Mouse (Mus musculus): Measurements from ENCODE around the gene Sost. TPM values are rescaled to one million over a fixed set of nuclear protein-coding genes. Genes with fewer than 3 reads are reported as not detected.

Gene Sost
- total RNA-seq, 1 experiment: not detected

GRCm38 (mm10) chr11:101982981-101983411 lies 16.2 kb upstream of the Sost start:
- H3K36me3 ChIP-seq (ENCODE audit: control insufficient read depth, insufficient read depth, low read length, poor library complexity, severe bottlenecking): peaks cover 15% of the 10 kb centered on the region; the same call in 1 of the 2 replicates
- TF ChIP-seq ZC3H11A (IDR thresholded peaks at IDR 0.05; ENCODE audit: borderline replicate concordance, low read depth, low read length) (no peak), MAFK (IDR thresholded peaks at IDR 0.05; ENCODE audit: insufficient read depth, low read depth, low read length) (no peak)
- no peak for DNase-seq (ENCODE audit: low read depth, low spot score)
- no peaks in the 10 kb centered on the region for H3K9me3 ChIP-seq (ENCODE audit: control insufficient read depth, insufficient read depth, low read depth, low read length)
- peak overlapping the region; percentile 1; the same call in 1 of the 2 replicates for H3K27ac ChIP-seq (ENCODE audit: insufficient read depth, low read depth, low read length, poor library complexity, severe bottlenecking)
- H3K4me3 ChIP-seq (ENCODE audit: insufficient read depth in 1 of 2, low read depth in 1 of 2, low read length in 2 of 2, poor library complexity in 1 of 2, severe bottlenecking in 1 of 2): 0 out of 4 replicates have a peak overlapping the region, but pooled peaks have one; percentile 0 to 12
- peaks cover 8 to 19% of the 10 kb centered on the region in 2 experiments for H3K4me1 ChIP-seq (ENCODE audit: control insufficient read depth in 2 of 2, insufficient read depth in 2 of 2, low read length in 2 of 2, poor library complexity in 1 of 2)
- 0 out of 2 replicates have a peak overlapping the region, but pooled peaks have one; percentile 3 for H3K9ac ChIP-seq (ENCODE audit: insufficient read depth, low read depth, low read length, poor library complexity, severe bottlenecking)
- in situ Hi-C loops (cut with MboI; ENCODE audit: low sequenced_read_pairs in 2 of 2, unreplicated experiment in 2 of 2): no loop called here

- H3K9me3 ChIP-seq (ENCODE audit: control insufficient read depth, insufficient read depth, low read depth, low read length): no peaks in the 10 kb centered on the region
- peaks cover 15% of the 10 kb centered on the region; the same call in 1 of the 2 replicates for H3K36me3 ChIP-seq (ENCODE audit: control insufficient read depth, insufficient read depth, low read length, poor library complexity, severe bottlenecking)
- peaks cover 8 to 19% of the 10 kb centered on the region in 2 experiments for H3K4me1 ChIP-seq (ENCODE audit: control insufficient read depth in 2 of 2, insufficient read depth in 2 of 2, low read length in 2 of 2, poor library complexity in 1 of 2)
- in situ Hi-C loops (cut with MboI; ENCODE audit: low sequenced_read_pairs in 2 of 2, unreplicated experiment in 2 of 2): no loop called here
- TF ChIP-seq MAFK (IDR thresholded peaks at IDR 0.05; ENCODE audit: insufficient read depth, low read depth, low read length): no peak
- no peak for TF ChIP-seq ZC3H11A (IDR thresholded peaks at IDR 0.05; ENCODE audit: borderline replicate concordance, low read depth, low read length)
- TF ChIP-seq CHD2 (IDR thresholded peaks at IDR 0.05; ENCODE audit: low read depth, low read length): no peak
- TF ChIP-seq ZNF384 (IDR thresholded peaks at IDR 0.05; ENCODE audit: low read depth, low read length): no peak
- no peak for TF ChIP-seq HCFC1 (IDR thresholded peaks at IDR 0.05; ENCODE audit: borderline replicate concordance, insufficient read depth, low read length)
- no peak for DNase-seq (ENCODE audit: low read depth, low spot score)
- H3K9ac ChIP-seq (ENCODE audit: insufficient read depth, low read depth, low read length, poor library complexity, severe bottlenecking): no peak overlapping the region
- H3K4me3 ChIP-seq (ENCODE audit: insufficient read depth in 1 of 2, low read depth in 1 of 2, low read length in 2 of 2, poor library complexity in 1 of 2, severe bottlenecking in 1 of 2): no peak overlapping the region
- H3K27ac ChIP-seq (ENCODE audit: insufficient read depth, low read depth, low read length, poor library complexity, severe bottlenecking): no peak overlapping the region
These were observed 15.0 kb upstream of the Sost start for GRCm38 (mm10) chr11:101981850-101982249.

- Histone ChIP-seq H3K4me1 (ENCODE audit: control insufficient read depth in 2 of 2, insufficient read depth in 2 of 2, low read length in 2 of 2, poor library complexity in 1 of 2) (peaks cover 8 to 19% of the 10 kb centered on the region in 2 experiments), H3K27ac (ENCODE audit: insufficient read depth, low read depth, low read length, poor library complexity, severe bottlenecking) (no peak overlapping the region), H3K4me3 (ENCODE audit: insufficient read depth in 1 of 2, low read depth in 1 of 2, low read length in 2 of 2, poor library complexity in 1 of 2, severe bottlenecking in 1 of 2) (no peak overlapping the region), H3K9ac (ENCODE audit: insufficient read depth, low read depth, low read length, poor library complexity, severe bottlenecking) (no peak overlapping the region), H3K36me3 (ENCODE audit: control insufficient read depth, insufficient read depth, low read length, poor library complexity, severe bottlenecking) (peaks cover 15% of the 10 kb centered on the region; the same call in 1 of the 2 replicates), H3K9me3 (ENCODE audit: control insufficient read depth, insufficient read depth, low read depth, low read length) (no peaks in the 10 kb centered on the region)
- DNase-seq (ENCODE audit: low read depth, low spot score): no peak
- TF ChIP-seq ZC3H11A (IDR thresholded peaks at IDR 0.05; ENCODE audit: borderline replicate concordance, low read depth, low read length): no peak
- TF ChIP-seq CHD2 (IDR thresholded peaks at IDR 0.05; ENCODE audit: low read depth, low read length): no peak
- no peak for TF ChIP-seq ZNF384 (IDR thresholded peaks at IDR 0.05; ENCODE audit: low read depth, low read length)
- TF ChIP-seq HCFC1 (IDR thresholded peaks at IDR 0.05; ENCODE audit: borderline replicate concordance, insufficient read depth, low read length): no peak
- no peak for TF ChIP-seq MAFK (IDR thresholded peaks at IDR 0.05; ENCODE audit: insufficient read depth, low read depth, low read length)
- in situ Hi-C loops (cut with MboI; ENCODE audit: low sequenced_read_pairs in 2 of 2, unreplicated experiment in 2 of 2): no loop called here
These were observed 13.9 kb upstream of the Sost start for GRCm38 (mm10) chr11:101980603-101981157.

GRCm38 (mm10) chr11:101979140-101979539 lies 12.3 kb upstream of the Sost start:
- no peak for DNase-seq (ENCODE audit: low read depth, low spot score)
- TF ChIP-seq ZNF384 (IDR thresholded peaks at IDR 0.05; ENCODE audit: low read depth, low read length): no peak
- no peak for TF ChIP-seq HCFC1 (IDR thresholded peaks at IDR 0.05; ENCODE audit: borderline replicate concordance, insufficient read depth, low read length)
- TF ChIP-seq ZC3H11A (IDR thresholded peaks at IDR 0.05; ENCODE audit: borderline replicate concordance, low read depth, low read length): no peak
- H3K36me3 ChIP-seq (ENCODE audit: control insufficient read depth, insufficient read depth, low read length, poor library complexity, severe bottlenecking): peaks cover 23% of the 10 kb centered on the region; the same call in 1 of the 2 replicates

More at GRCm38 (mm10) chr11:101979140-101979539, 12.3 kb upstream of the Sost start:
- Histone ChIP-seq H3K4me3 (ENCODE audit: insufficient read depth in 1 of 2, low read depth in 1 of 2, low read length in 2 of 2, poor library complexity in 1 of 2, severe bottlenecking in 1 of 2) (no peak overlapping the region), H3K9me3 (ENCODE audit: control insufficient read depth, insufficient read depth, low read depth, low read length) (no peaks in the 10 kb centered on the region), H3K9ac (ENCODE audit: insufficient read depth, low read depth, low read length, poor library complexity, severe bottlenecking) (no peak overlapping the region), H3K4me1 (ENCODE audit: control insufficient read depth in 2 of 2, insufficient read depth in 2 of 2, low read length in 2 of 2, poor library complexity in 1 of 2) (peaks cover 8 to 25% of the 10 kb centered on the region in 2 experiments), H3K27ac (ENCODE audit: insufficient read depth, low read depth, low read length, poor library complexity, severe bottlenecking) (no peak overlapping the region)
- in situ Hi-C loops (cut with MboI; ENCODE audit: low sequenced_read_pairs in 2 of 2, unreplicated experiment in 2 of 2): loop anchor here in 1 of 2 experiments (5.0 kb wide), 1 partner anchor 57 kb away; no protein-coding TSS in a partner anchor
